Mouse (Mus musculus) 416B (cell line): ENCODE results near the gene Vamp9.

Experiments
- DNase-seq: peaks from one replicate; pipeline ENCODE4 v3.0.0; 2011; ENCODE audit warnings: low read depth

Vamp9 gene

DNA sequence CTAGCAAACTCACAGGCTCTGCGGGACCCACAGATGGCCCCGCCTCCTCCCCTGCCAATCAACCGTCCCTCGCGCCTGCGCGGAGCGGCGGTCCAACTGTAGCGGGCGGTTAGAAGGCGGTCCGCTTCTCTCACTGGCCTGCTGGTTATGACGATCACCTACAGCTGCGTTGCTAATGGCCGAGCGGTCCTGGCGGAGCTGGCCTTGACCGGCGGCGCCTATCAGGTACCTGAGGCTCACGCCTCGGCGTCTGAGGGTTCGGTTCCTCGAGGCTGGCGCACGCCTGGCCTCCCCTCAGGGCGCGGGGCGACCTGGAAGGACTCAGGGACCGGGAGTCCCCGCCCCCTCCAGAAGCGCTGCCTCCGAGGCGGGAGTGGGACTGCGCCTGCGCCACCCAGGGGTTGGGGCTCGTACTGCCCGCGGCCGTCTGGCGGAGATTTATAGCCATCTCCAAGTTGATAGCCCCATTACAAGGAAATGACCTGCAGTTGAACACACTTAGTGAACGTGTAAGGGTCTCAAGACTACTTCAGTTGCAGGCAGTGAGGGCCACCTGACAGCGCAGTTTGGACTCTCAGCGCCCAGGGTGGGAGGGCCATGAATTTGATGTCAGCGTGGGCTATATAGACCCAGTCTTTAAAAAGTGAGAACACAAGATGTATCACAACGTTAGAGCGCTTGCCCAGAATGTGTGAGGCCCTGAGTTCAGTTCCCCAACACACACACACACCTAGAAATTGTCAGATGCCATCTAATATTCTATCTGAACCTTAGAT is at the start of gene Vamp9:
TSS of gene Vamp9 (plus strand) at position 74 of the 776 bp plus-strand sequence.
- DNase-seq = no peak

DNA sequence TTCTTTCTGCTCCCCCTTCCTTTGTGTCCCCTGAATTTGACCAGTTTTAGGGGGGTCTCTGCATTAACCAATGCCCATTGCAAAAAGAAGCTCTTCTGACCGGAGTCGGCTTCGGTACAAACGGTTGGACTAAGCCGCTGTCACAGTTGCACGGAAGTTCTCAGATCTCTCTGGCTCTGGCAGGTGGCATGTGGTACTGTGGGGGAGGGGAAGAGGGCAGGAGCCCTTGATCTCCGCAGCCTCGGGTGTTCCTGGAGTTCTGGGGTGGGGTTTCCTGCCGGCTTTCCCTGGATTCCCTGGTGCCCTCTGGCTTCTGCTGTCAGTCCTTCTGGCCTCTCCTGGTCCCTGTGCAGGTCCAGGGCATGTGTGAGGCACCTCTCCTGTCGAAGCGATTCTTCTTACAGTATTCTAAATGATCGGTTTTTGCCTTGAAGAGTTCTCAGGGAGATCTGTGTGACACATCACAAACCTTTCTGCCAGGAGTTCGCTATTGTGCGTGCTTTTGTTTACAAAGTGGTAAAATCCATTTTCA is 48.9 kb upstream of the Vamp9 start:
- DNase-seq = no peak

DNA sequence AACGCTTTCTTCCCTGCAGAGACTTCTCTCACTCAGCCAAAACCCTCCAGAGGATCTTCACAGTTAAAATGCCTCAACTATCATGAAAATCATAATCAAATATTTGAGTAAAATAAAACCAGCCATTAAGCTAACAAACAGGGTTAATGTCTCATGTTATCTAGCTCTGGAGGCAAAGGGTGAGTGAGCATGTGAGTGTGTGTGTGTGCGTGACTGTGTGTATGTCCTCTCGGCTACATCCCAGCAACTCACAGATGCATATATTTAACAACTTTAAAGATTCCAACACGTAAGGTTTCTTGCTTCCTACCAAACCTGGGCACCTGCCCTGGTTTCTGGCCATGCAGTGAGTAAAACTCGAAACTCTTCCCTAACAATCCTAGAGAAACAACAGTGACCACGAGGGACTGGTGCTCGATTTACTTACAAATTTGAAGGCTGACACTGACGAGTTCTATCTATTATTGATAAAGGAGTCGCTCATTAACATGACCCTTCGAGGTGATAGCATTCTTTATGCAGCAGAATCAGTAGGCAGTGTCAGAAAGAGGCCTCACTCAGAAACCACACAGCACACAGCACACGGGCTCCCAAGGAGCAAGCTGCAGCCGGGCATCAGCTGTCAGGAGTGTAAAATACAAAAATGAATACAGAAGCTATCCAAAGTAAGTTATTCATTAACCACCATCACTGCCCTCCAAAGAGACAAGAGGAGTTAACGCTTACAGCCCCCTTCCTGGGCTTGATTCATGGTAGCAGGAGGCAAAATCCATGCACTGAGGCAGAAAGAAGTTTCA is 46.2 kb upstream of the Vamp9 start:
- no peak for DNase-seq

DNA sequence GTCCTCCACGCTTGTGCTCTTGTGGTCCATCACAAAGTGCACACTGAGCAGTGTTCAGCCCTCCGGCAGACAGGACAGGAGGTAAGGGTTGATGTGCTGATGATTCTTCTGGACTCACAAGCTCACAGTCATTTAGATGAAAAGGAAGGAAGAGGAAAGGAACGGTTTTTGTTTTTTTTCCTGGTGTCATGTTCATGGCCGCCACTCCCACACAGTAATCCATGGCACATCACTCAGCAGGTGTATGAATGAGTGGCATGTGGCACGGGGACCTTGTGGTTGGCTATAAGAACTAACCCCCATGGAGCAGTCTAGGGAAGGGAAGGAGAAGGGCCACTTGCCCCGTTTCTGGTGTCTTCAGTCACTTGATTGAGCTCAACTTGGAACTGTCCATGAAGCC is 44.2 kb upstream of the Vamp9 start:
- DNase-seq = no peak

DNA sequence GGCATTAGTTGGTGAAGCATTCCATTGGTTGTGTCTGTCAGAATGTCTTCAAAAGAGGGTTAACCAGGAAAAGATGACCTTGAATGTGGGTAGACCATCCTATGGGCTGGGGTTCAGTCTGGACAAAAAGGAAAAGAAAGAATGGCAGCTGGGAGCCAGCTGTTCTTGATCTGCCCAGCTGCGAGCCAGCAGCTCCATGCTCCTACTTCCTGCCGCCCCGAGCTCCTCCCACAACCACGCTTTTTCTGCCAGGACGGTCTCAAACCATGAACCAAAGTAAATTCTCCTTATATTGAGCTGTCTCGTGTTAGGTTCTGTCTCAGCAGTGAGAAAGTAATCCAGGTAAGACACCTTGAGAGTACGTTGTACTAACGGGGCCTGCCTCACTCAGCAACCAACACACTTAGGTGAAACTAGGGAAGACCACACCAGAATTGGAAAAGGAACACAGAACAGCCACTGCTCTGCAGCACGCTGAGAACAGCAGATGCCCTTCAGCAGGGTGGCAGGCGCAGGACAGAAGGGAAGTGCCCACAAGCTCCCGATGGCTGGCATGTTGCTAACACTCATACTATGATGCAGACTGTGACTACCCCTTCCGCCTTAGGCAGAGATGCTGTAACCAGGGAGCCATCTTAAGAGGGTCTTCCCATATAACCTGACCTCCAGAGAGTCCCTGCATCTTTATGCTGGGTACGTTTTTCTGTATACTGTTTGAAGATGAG is 42.2 kb upstream of the Vamp9 start:
- DNase-seq = no peak

DNA sequence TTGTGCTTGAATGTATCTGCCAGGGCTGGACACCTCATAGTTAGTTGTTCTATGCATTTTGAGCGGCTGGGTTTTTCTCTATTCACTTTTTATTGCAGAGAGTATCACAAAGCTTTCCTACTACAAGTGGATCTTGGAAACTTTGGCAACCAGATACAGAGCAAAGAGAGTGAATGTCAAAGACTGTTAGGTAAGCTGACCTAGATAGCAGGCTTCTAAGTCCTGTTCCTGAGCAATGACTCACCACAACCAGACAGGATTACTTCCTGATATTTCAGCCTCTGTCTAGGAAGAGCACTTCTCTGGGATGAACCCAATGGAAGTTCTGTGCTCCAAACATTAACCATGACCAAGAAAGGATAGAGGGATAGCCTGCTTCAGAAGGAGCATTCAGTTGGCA is 40.3 kb upstream of the Vamp9 start:
- DNase-seq = no peak

DNA sequence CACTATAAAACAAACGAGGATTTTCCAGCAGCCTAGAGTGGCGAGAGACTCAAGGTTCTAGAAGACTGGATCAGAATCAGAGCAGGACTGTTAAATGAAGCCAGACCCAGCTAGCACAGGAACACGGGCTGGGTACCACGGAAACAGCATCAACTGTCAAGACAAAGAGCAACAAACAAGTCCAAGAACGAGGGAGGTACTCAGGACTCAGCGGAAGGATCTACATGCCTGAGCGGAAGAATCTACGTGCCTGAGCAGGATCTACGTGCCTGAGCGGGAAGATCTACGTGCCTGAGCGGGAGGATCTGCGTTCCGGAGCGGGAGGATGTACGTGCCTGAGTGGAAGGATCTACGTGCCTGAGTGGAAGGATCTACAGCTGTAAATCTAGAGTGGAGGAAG is 37.8 kb upstream of the Vamp9 start:
- no peak for DNase-seq

DNA sequence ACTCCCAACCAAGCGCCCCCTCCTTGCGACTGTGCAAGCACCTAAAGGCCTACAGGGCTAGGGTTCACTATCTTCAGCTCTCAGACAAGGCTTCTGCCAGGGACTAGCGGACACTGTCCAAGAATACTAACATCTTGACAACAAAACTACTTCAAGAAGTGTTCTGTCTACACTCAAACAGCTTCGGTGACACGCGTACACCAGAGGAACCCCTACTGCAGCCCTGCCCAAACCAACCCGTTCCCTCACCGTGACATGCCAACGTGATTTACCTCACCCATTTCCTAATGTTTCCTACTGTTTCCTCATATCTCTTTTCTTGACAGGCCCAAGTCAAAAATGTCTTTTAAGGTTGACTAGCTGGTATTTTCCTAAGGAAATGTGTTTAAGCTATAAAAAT is 37.1 kb upstream of the Vamp9 start:
- DNase-seq = no peak

DNA sequence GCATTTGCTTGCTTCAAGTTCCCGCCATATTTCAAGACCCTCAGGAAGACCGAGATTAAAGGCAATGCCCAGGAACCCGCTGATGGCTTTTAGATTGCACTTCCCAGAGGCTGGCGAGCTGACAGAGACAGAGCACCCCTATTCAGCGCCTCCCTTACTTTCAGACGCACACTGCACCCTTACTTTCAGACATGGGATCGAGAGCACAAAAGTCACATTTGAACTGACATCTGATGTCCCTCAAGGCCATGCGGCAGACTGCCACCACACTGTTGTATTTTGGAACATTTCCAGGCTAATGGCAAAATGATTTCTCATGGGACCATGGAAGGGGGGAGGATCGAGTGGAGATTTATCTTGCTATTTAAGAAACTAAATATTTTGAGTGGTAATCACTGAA is 28.5 kb upstream of the Vamp9 start:
- DNase-seq = no peak

DNA sequence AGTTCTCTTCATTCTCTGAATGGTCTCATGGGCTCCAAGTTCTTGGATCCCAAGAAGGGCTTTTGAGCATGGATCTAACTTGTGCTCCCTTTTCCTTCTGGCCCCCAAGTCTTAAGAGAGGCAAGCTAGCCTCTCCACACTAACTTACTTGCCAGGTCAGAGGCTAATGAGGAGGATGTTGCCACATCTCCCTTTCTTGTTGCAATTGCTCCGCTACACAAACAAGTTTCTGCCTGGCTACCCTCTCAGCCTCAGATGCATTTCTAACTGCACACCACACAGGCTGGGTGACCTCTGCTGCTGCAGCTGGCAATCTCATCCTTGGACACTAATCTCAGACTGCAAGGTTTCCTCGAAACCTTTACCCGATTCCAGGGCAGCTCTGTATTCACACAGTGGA is 23.6 kb upstream of the Vamp9 start:
- DNase-seq = no peak

DNA sequence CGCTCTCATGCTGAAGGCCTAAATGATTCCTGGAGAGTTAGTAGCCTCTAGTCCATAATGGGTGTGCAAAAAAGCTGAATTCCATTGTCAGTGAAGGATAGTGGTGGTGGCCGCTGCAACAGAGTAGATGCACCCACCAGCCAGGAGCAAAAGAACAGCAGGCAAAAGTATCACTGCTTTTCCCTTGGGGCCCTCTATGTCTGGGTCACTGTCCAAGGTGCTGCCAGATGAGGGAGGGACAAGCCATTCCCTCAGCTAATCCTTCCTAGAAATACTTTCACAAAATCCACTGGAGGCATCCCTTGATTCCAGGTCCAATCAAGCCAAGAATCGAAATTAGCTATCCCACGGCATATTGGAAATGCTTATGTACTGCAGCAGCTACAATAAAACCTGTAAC is 22.0 kb upstream of the Vamp9 start:
- DNase-seq = no peak

DNA sequence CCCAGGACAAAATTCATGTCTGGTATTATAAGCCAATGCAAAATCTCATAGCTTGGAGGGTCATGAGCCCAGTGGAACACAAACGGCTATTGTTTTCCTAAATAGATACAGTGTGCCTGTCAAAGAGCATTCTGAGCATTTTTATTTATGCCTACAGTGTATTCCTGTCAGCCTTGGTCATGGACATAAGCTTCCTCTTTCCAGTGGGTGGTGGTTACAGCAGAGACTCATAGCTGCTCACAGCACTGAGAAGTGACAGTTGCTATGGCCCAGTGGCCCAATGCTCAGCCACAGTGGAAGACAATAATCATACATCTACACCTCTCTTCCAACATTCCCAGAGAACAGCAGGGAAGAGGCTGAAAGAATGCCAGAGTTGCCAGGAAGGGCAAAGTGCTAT is 18.9 kb upstream of the Vamp9 start:
- DNase-seq = no peak

DNA sequence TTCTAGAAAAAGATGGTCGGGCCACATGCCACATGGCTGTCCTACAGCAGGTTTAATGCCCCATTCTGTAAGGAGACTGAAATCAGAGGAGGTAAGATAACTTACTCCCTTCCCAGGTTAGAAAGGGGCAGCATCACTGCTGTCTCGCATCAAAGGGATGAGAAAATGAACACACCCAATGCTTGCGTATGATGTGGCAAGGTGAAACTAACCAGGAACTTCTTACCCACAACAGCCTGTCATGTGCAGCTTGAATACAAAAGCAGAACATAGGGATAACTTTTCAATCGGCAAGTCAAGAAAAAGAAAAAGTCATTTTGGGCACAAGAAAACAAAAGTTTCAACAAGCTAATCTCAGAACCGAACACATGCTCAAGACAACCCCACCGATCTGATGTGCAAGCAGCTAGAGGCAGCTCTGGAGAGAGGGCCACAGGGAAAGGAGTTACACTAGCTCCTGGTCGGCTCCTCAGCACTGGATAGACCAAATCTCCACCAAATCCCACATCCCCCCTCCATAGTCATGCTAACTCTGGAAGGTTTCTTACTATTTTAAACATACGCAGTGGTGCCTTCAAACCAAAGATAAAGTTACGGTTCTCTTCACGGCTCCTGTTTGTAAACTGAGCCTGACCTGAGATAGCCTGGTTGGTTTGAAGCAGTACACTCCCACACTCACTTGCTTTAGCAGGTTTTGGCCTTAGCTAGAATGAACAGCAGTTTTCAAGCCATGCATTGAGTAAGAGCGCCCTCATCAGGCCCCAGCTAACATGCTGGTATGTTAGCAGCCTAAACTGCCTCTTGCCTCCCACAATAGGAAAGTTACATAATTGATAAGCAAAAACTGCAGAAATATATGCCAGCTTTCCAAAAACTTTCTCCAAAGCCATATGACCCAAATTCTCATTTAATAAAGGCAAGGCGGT is 14.3 kb upstream of the Vamp9 start:
- DNase-seq = peak; percentile 20

DNA sequence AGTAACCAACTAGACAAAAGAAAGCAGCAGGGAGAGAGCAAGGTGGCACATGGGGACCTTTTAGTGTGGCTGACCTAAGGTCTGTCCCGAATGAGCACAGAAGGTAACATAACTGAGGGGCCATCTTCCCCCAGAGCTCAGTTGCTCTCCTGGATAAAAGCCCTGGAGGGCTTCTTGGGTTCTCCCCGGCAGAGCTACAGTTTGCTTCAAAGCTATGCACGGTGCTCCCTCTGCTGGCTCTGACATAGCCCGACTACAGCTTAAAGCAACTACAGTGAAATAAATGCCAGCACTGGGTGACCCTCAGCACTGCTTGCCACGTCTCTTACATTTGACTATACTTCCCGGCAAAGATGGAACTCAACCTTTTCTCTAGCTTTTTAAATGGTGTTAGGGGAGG is 6.0 kb upstream of the Vamp9 start:
- DNase-seq = peak; percentile 24

DNA sequence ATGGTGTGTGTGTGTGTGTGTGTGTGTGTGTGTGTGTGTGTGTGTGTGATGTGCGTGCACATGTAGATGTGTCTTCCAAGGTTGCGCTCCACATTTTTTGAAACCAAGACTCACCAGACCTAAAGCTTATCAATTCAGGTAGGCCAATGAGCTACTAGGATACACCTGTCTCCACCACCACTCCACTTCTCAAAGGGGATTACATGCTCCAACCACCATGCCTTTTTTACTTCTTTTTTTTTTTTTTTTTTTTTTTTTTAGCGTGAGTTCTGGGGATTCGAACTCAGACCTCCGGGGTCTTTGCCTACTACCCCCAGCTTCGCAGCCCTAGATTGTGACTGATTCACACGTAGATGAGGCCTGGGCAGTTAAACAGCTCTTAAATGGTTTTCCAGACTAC is 323 bp upstream of the Vamp9 start:
- no peak for DNase-seq

DNA sequence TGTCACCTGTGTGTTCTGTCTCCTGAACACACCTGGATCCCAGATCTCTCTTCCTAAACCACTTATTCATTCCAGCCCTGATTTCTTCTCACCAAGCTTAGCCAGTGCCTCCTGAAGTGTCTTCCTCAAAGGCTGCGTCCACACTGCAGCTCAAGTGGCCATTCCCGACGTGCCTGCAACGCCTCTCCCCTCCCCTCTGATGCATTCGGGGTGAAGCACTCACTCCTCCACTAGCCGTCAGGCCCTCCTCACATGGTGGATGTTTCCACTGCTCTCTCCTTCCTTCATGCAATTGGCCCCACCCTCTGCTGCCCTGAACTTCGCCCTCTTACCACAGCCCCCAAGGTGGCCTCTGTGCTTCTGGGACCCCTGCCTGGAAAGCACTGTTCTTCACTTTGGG is 9.4 kb downstream of the Vamp9 start:
- DNase-seq = no peak

DNA sequence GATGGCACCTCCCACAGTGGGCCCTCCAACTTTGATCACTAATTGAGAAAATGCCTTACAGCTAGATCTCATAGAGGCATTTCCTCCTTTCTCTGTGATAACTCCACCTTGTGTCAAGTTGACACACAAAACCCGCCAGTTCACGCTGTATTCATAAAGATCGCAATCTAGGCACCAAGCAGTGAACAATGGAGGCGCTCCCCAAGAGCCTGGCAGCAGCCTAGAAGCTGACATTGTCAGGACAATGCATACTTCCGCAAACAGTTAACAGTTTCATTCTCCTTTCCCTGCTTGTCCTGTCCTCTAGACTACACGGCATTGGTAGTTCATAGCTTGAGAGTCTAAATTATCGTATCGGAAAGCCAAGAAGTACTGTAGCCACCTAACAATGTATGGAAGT is 16.0 kb downstream of the Vamp9 start:
- no peak for DNase-seq

DNA sequence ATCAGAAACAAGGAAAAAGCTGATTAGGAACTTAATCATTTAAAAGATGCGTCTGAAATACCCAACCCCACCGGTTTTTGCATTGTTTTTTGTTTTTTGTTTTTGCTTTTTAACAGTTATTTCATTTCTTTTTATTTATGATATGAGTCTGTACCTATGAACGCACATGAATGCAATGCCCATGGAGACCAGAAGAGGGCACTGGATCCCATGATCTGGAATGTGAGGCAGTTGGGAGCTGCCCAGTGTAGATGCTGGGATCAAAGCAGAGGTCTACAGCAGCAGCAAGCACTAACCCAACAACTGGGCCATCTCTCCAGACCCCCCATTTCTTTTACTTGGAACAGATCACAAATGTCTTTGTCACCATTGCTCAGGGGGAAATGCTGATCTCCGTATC is 21.9 kb downstream of the Vamp9 start:
- DNase-seq = peak; percentile 66

DNA sequence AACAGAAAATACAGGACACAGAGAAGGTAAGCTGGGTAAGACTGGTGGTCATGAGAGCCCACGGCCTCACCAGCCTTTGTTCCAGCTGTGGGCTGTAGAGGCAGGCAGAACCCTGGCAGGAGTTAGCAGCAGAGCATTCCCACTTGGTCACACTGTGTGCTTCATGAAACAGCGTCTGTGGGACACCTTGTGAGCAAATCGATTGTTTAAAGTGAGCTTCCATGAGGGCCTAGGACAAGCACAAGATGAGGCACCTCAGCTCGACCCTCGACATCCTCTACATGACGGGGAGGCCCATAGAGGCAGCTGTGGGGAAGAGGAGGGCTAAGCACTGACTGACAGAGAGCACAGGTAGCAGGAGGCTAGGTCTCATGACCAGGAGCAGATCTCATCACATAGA is 25.9 kb downstream of the Vamp9 start:
- no peak for DNase-seq

DNA sequence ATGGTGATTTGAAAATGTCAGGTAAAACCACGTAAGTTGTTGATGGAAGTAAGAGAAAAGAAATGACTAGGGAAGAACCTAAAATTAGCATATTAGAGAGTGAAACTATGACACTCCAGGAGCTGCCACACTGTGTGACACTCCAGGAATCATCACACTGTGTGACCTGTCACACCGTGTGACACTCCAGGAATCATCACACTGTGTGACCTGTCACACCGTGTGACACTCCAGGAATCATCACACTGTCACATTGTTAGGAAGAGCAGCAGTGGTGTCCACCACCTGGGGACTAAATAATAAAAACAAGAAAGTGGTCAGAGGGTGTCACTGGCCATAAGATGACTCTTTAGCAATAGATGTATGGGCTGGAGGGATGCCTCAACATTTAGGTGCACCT is 33.4 kb downstream of the Vamp9 start:
- no peak for DNase-seq

DNA sequence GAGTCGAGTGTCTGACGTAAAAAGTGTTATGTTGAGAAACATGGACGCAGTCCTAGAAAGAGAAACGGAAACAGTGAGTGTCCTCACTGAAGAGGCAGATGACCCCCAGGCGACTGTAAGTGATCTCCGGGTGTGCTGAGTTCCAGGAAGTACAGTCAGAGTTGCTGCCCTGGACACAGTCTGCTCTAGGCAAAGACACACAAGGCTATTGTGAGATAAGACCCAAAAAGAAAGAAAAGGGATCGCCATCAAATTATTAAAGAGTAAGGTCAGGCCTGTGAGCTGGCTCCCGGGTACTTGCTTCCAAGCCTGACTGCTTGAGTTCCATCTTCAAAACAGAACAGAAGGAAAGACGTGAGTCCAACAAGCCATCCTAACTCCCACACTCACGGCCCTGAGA is 35.2 kb downstream of the Vamp9 start:
- DNase-seq = no peak
